Mouse (Mus musculus): ENCODE measurements at regions not wholly inside any gene's neighbourhood (a gene's known extent, or its start where the extent isn't known, plus 50 kb on each side); places are given as distances from the start of the nearest gene placed in this dataset.

GRCm38 (mm10) chr7:113651696-113652095 is 114.1 kb upstream of the Spon1 start:
- Histone ChIP-seq H3K4me1 (ENCODE audit: control insufficient read depth, insufficient read depth, low read length) (no peaks in the 10 kb centered on the region), H3K4me2 (ENCODE audit: low read length) (no peak overlapping the region), H3K4me3 (replicated peaks; ENCODE audit: low read depth, low read length) (no peak overlapping the region), H3K27me3 (ENCODE audit: control insufficient read depth, insufficient read depth, low read length) (no peaks in the 10 kb centered on the region), H3K27ac (replicated peaks; ENCODE audit: low read depth, low read length) (no peak overlapping the region), H3K9me3 (ENCODE audit: control insufficient read depth, low read length) (no peaks in the 10 kb centered on the region), H3K36me3 (ENCODE audit: control insufficient read depth, insufficient read depth, low read length) (no peaks in the 10 kb centered on the region), H3K9ac (replicated peaks; ENCODE audit: low read length) (no peak overlapping the region)
- ATAC-seq (ENCODE audit: low FRiP score, low TSS enrichment) (no peak), DNase-seq (no peak)
- WGBS, result 82% methylated on average over 1 of the region's 1 CpGs

GRCm38 (mm10) chr7:113653130-113653529 is 112.7 kb upstream of the Spon1 start:
- H3K9me3 ChIP-seq (ENCODE audit: control insufficient read depth, low read length), result no peaks in the 10 kb centered on the region
- H3K27me3 ChIP-seq (ENCODE audit: control insufficient read depth, insufficient read depth, low read length), result no peaks in the 10 kb centered on the region

GRCm38 (mm10) chr7:113655336-113655735 is 110.5 kb upstream of the Spon1 start:
- H3K27ac ChIP-seq (replicated peaks; ENCODE audit: low read depth, low read length), result no peak overlapping the region
- no peak overlapping the region for H3K4me3 ChIP-seq (replicated peaks; ENCODE audit: low read depth, low read length)
- no peaks in the 10 kb centered on the region for H3K9me3 ChIP-seq (ENCODE audit: control insufficient read depth, low read length)
- H3K27me3 ChIP-seq (ENCODE audit: control insufficient read depth, insufficient read depth, low read length), result no peaks in the 10 kb centered on the region
- H3K4me1 ChIP-seq (ENCODE audit: control insufficient read depth, insufficient read depth, low read length), result no peaks in the 10 kb centered on the region
- 76% methylated on average over 5 of the region's 5 CpGs for WGBS
- H3K9ac ChIP-seq (replicated peaks; ENCODE audit: low read length), result no peak overlapping the region
- ATAC-seq (ENCODE audit: low FRiP score, low TSS enrichment) (no peak), DNase-seq (no peak)
- no peak overlapping the region for H3K4me2 ChIP-seq (ENCODE audit: low read length)
- H3K36me3 ChIP-seq (ENCODE audit: control insufficient read depth, insufficient read depth, low read length), result no peaks in the 10 kb centered on the region

More at GRCm38 (mm10) chr7:113653130-113653529, 112.7 kb upstream of the Spon1 start:
- Histone ChIP-seq H3K4me3 (replicated peaks; ENCODE audit: low read depth, low read length) (no peak overlapping the region), H3K27ac (replicated peaks; ENCODE audit: low read depth, low read length) (no peak overlapping the region), H3K36me3 (ENCODE audit: control insufficient read depth, insufficient read depth, low read length) (no peaks in the 10 kb centered on the region), H3K9ac (replicated peaks; ENCODE audit: low read length) (no peak overlapping the region), H3K4me1 (ENCODE audit: control insufficient read depth, insufficient read depth, low read length) (no peaks in the 10 kb centered on the region), H3K4me2 (ENCODE audit: low read length) (no peak overlapping the region)
- 27% methylated on average over 5 of the region's 5 CpGs for WGBS
- DNase-seq, result peak; percentile 69
- ATAC-seq (ENCODE audit: low FRiP score, low TSS enrichment), result no peak

DNA sequence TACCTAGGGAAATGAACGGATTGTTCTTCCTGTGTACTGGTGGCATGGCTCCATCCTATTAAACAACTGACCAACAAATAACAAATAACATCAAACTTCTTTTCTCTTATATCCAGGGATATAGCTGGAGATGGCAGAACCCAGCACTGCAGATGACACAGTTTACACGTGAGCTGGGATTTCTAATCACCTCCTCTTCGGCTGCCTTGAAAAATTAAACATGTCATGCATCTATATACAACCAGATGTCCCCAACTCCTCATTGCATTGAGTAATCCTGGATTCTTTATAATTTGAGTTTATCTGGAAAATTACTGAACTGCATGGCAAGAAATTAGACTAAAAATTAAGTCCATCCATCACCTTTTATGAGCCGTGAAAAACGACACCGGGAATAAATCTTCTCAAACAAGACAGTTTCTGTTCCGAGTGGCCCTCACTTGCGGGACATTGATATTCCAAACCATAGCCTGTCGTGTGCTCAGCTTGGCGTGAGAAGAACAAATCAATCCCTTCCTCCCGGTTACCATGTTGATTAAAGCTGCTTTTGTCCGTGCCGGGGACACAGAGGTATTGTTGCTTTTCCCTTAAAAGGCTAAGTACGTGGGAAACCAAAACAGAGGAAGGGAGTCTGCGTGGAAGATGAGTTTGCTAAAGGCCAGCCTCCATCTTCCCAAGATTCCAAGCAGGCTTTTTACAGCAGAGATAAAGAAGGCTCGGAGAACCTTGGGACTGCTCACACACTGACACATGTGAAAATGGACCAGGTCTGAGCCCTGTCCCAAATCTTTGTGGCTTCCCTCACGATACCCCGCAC is 92.8 kb upstream of the Spon1 start:
- no peaks in the 10 kb centered on the region for H3K27me3 ChIP-seq (ENCODE audit: control insufficient read depth, insufficient read depth, low read length)
- no peak overlapping the region for H3K9ac ChIP-seq (replicated peaks; ENCODE audit: low read length)
- ATAC-seq (ENCODE audit: low FRiP score, low TSS enrichment) (no peak; the same call in 1 of the 2 replicates), DNase-seq (peak; percentile 65)
- H3K4me2 ChIP-seq (ENCODE audit: low read length), result peak overlapping the region; percentile 44
- H3K36me3 ChIP-seq (ENCODE audit: control insufficient read depth, insufficient read depth, low read length), result no peaks in the 10 kb centered on the region
- 20% methylated on average over 18 of the region's 18 CpGs for WGBS
- no peaks in the 10 kb centered on the region for H3K9me3 ChIP-seq (ENCODE audit: control insufficient read depth, low read length)
- H3K4me1 ChIP-seq (ENCODE audit: control insufficient read depth, insufficient read depth, low read length), result peaks cover 13% of the 10 kb centered on the region
- no peak overlapping the region for H3K4me3 ChIP-seq (replicated peaks; ENCODE audit: low read depth, low read length)
- H3K27ac ChIP-seq (replicated peaks; ENCODE audit: low read depth, low read length), result peak overlapping the region; percentile 45; the same call in 1 of the 2 replicates

DNA sequence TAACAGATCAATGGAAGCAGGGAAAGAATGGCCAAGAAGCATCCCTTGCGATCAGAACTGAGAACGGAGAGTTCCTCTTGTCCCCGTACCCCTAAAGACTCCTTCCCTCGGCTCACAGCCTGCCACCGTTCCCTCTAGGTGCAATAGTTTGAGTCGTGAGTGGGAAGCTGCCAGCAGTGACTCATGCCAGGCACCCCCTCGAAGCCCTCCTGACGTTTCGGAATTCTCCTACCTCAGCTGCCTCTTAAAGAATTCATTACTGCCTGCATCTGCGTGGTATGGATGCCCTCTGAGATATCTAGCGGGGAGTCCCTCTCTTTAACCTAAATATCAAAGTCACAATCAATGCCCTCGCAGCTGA is 92.2 kb upstream of the Spon1 start:
- DNase-seq, result peak; percentile 17

GRCm38 (mm10) chr7:113682271-113682670 is 83.5 kb upstream of the Spon1 start:
- no peak for ATAC-seq (ENCODE audit: low FRiP score, low TSS enrichment)
- Histone ChIP-seq H3K4me3 (replicated peaks; ENCODE audit: low read depth, low read length) (no peak overlapping the region), H3K4me1 (ENCODE audit: control insufficient read depth, insufficient read depth, low read length) (no peaks in the 10 kb centered on the region), H3K9me3 (ENCODE audit: control insufficient read depth, low read length) (no peaks in the 10 kb centered on the region), H3K36me3 (ENCODE audit: control insufficient read depth, insufficient read depth, low read length) (no peaks in the 10 kb centered on the region), H3K27ac (replicated peaks; ENCODE audit: low read depth, low read length) (no peak overlapping the region), H3K9ac (replicated peaks; ENCODE audit: low read length) (no peak overlapping the region), H3K27me3 (ENCODE audit: control insufficient read depth, insufficient read depth, low read length) (no peaks in the 10 kb centered on the region), H3K4me2 (ENCODE audit: low read length) (no peak overlapping the region)
- WGBS, result 82% methylated on average over 5 of the region's 5 CpGs
- DNase-seq, result no peak

More for the DNA sequence above, 92.2 kb upstream of the Spon1 start:
- no peak for ATAC-seq (ENCODE audit: low FRiP score, low TSS enrichment)
- no peaks in the 10 kb centered on the region for H3K9me3 ChIP-seq (ENCODE audit: control insufficient read depth, low read length)
- 65% methylated on average over 12 of the region's 12 CpGs for WGBS
- H3K9ac ChIP-seq (replicated peaks; ENCODE audit: low read length), result no peak overlapping the region
- no peaks in the 10 kb centered on the region for H3K36me3 ChIP-seq (ENCODE audit: control insufficient read depth, insufficient read depth, low read length)
- H3K4me3 ChIP-seq (replicated peaks; ENCODE audit: low read depth, low read length), result no peak overlapping the region
- no peaks in the 10 kb centered on the region for H3K27me3 ChIP-seq (ENCODE audit: control insufficient read depth, insufficient read depth, low read length)
- peak overlapping the region; percentile 44 for H3K4me2 ChIP-seq (ENCODE audit: low read length)
- peaks cover 13% of the 10 kb centered on the region for H3K4me1 ChIP-seq (ENCODE audit: control insufficient read depth, insufficient read depth, low read length)
- H3K27ac ChIP-seq (replicated peaks; ENCODE audit: low read depth, low read length), result peak overlapping the region; percentile 45; the same call in 1 of the 2 replicates

GRCm38 (mm10) chr7:113685349-113685748 is 80.4 kb upstream of the Spon1 start:
- H3K36me3 ChIP-seq (ENCODE audit: control insufficient read depth, insufficient read depth, low read length), result no peaks in the 10 kb centered on the region
- no peak overlapping the region for H3K4me3 ChIP-seq (replicated peaks; ENCODE audit: low read depth, low read length)
- no peak overlapping the region for H3K27ac ChIP-seq (replicated peaks; ENCODE audit: low read depth, low read length)
- H3K27me3 ChIP-seq (ENCODE audit: control insufficient read depth, insufficient read depth, low read length), result no peaks in the 10 kb centered on the region
- ATAC-seq (ENCODE audit: low FRiP score, low TSS enrichment), result no peak
- H3K9ac ChIP-seq (replicated peaks; ENCODE audit: low read length), result no peak overlapping the region
- WGBS, result 88% methylated on average over 4 of the region's 4 CpGs
- H3K4me1 ChIP-seq (ENCODE audit: control insufficient read depth, insufficient read depth, low read length), result no peaks in the 10 kb centered on the region
- DNase-seq, result no peak
- H3K9me3 ChIP-seq (ENCODE audit: control insufficient read depth, low read length), result no peaks in the 10 kb centered on the region
- H3K4me2 ChIP-seq (ENCODE audit: low read length), result no peak overlapping the region

GRCm38 (mm10) chr7:113686527-113686926 is 79.3 kb upstream of the Spon1 start:
- Histone ChIP-seq H3K27me3 (ENCODE audit: control insufficient read depth, insufficient read depth, low read length) (no peaks in the 10 kb centered on the region), H3K9me3 (ENCODE audit: control insufficient read depth, low read length) (no peaks in the 10 kb centered on the region), H3K4me2 (ENCODE audit: low read length) (no peak overlapping the region), H3K36me3 (ENCODE audit: control insufficient read depth, insufficient read depth, low read length) (no peaks in the 10 kb centered on the region), H3K9ac (replicated peaks; ENCODE audit: low read length) (no peak overlapping the region), H3K4me1 (ENCODE audit: control insufficient read depth, insufficient read depth, low read length) (no peaks in the 10 kb centered on the region), H3K4me3 (replicated peaks; ENCODE audit: low read depth, low read length) (no peak overlapping the region), H3K27ac (replicated peaks; ENCODE audit: low read depth, low read length) (no peak overlapping the region)
- ATAC-seq (ENCODE audit: low FRiP score, low TSS enrichment) (no peak), DNase-seq (no peak)
- WGBS, result 85% methylated on average over 3 of the region's 3 CpGs

GRCm38 (mm10) chr7:113687566-113687965 is 78.2 kb upstream of the Spon1 start:
- Histone ChIP-seq H3K36me3 (ENCODE audit: control insufficient read depth, insufficient read depth, low read length) (no peaks in the 10 kb centered on the region), H3K9me3 (ENCODE audit: control insufficient read depth, low read length) (no peaks in the 10 kb centered on the region), H3K9ac (replicated peaks; ENCODE audit: low read length) (no peak overlapping the region), H3K4me2 (ENCODE audit: low read length) (no peak overlapping the region), H3K27me3 (ENCODE audit: control insufficient read depth, insufficient read depth, low read length) (no peaks in the 10 kb centered on the region), H3K4me3 (replicated peaks; ENCODE audit: low read depth, low read length) (no peak overlapping the region), H3K4me1 (ENCODE audit: control insufficient read depth, insufficient read depth, low read length) (no peaks in the 10 kb centered on the region), H3K27ac (replicated peaks; ENCODE audit: low read depth, low read length) (no peak overlapping the region)
- ATAC-seq (ENCODE audit: low FRiP score, low TSS enrichment), result no peak
- WGBS, result 85% methylated on average over 6 of the region's 6 CpGs
- no peak for DNase-seq

Measured in midbrain, embryonic 14.5 days (tissue).